Comparison of ENCODE assay signal across 25 mouse cellular contexts in genomic region chr17:50416538-50417113, GRCm38 (mm10).
DNase-seq lines count a peak whose midpoint lies in the region; ATAC-seq and TF ChIP-seq lines count a peak whose summit lies in the region.
"Had no signal": no experiment of that assay in that cellular context is flagged by ENCODE, and none has a peak within 500 bp of the region (broad histone marks: within the 10 kb centered on the region; RNA-seq: fewer than 3 reads in every experiment).

No protein-coding gene starts in this region.

- H3K27ac ChIP-seq in bone marrow macrophage, adult 2 months (ENCODE audit: insufficient read depth, low read depth, low read length) = peak overlapping the region; percentile 93
- no peak overlapping the region for H3K27ac ChIP-seq in midbrain, postnatal 0 days (ENCODE audit: low read depth, low read length)
- H3K27ac ChIP-seq: forebrain, embryonic 10.5 days; forebrain, embryonic 13.5 days; gastrocnemius, adult 2 months; heart, embryonic 15.5 days; hindbrain, embryonic 14.5 days; hindbrain, postnatal 0 days had no signal

- peak; percentile 19 for DNase-seq in heart, adult 11 months
- no peak for DNase-seq in heart, postnatal 14 days
- DNase-seq in MN1 (ENCODE audit: low spot score) = peak; percentile 12
- DNase-seq in midbrain, postnatal 0 days (ENCODE audit: low spot score) = no peak
- DNase-seq in adrenal gland, postnatal 14 days = no peak
- DNase-seq: adrenal gland, adult 2 months; adrenal gland, postnatal 25 days; cerebellum, adult 18-20 months; cerebellum, adult 9-10 months; cerebellum, postnatal 14 days; gastrocnemius, adult 2 months; gastrocnemius, postnatal 14 days; heart, adult 18-20 months; heart, postnatal 10 days; heart, postnatal 4 days; kidney, adult 18-20 months had no signal

- H3K36me3 ChIP-seq in midbrain, postnatal 0 days (ENCODE audit: insufficient read depth, low read length) = no peaks in the 10 kb centered on the region
- H3K36me3 ChIP-seq: forebrain, embryonic 10.5 days; G1E; heart, embryonic 12.5 days; heart, embryonic 15.5 days had no signal

- H3K4me3 ChIP-seq in bone marrow macrophage, adult 2 months (ENCODE audit: insufficient read depth, low read length) = no peak overlapping the region
- no peak overlapping the region for H3K4me3 ChIP-seq in midbrain, postnatal 0 days (ENCODE audit: low read depth, low read length)
- H3K4me3 ChIP-seq: forebrain, embryonic 10.5 days; forebrain, embryonic 13.5 days; gastrocnemius, adult 2 months; heart, embryonic 12.5 days; heart, embryonic 15.5 days had no signal

- WGBS in midbrain, postnatal 0 days = 72% methylated on average over 3 of the region's 3 CpGs

- ATAC-seq in midbrain, postnatal 0 days (ENCODE audit: low FRiP score) = no peak
- ATAC-seq: forebrain, embryonic 13.5 days; forebrain, embryonic 16.5 days; hindbrain, postnatal 0 days had no signal

- H3K9me3 ChIP-seq in midbrain, postnatal 0 days (ENCODE audit: low read length) = no peaks in the 10 kb centered on the region
- H3K9me3 ChIP-seq: heart, embryonic 15.5 days had no signal

- no peak for TF ChIP-seq POLR2A in bone marrow macrophage, adult 2 months (IDR thresholded peaks at IDR 0.05; ENCODE audit: borderline replicate concordance, low read depth, low read length)

- H3K9ac ChIP-seq in midbrain, postnatal 0 days (replicated peaks; ENCODE audit: low read length, poor library complexity, severe bottlenecking) = no peak overlapping the region
- H3K9ac ChIP-seq: forebrain, embryonic 13.5 days; heart, embryonic 12.5 days; heart, embryonic 15.5 days; hindbrain, embryonic 14.5 days had no signal

- peaks cover 16% of the 10 kb centered on the region for H3K4me1 ChIP-seq in bone marrow macrophage, adult 2 months (ENCODE audit: control insufficient read depth, insufficient read depth, low read length)
- H3K4me1 ChIP-seq in midbrain, postnatal 0 days (ENCODE audit: insufficient read depth, low read length) = no peaks in the 10 kb centered on the region
- H3K4me1 ChIP-seq: forebrain, embryonic 10.5 days; forebrain, embryonic 13.5 days; heart, embryonic 12.5 days; heart, embryonic 15.5 days had no signal

- H3K4me2 ChIP-seq in midbrain, postnatal 0 days (ENCODE audit: low read depth, low read length, poor library complexity, severe bottlenecking) = no peak overlapping the region
- H3K4me2 ChIP-seq: forebrain, embryonic 13.5 days; heart, embryonic 12.5 days; heart, embryonic 15.5 days; hindbrain, embryonic 14.5 days had no signal

- H3K27me3 ChIP-seq in midbrain, postnatal 0 days (ENCODE audit: insufficient read depth, low read length) = no peaks in the 10 kb centered on the region
- H3K27me3 ChIP-seq: forebrain, embryonic 13.5 days; heart, embryonic 15.5 days had no signal

- intact Hi-C loops in heart, postnatal 14 days (cut with DNase I) = loop anchor here (5.0 kb wide), 1 partner anchor 91 kb away; the partner anchor contains the start of gene Plcl2

- no peak for TF ChIP-seq CTCF in bone marrow macrophage, adult 2 months (IDR thresholded peaks at IDR 0.05; ENCODE audit: low read depth, low read length)
- TF ChIP-seq CTCF in midbrain, postnatal 0 days (IDR thresholded peaks at IDR 0.05) = no peak

Comparison
In these comparisons a context has a peak if more than half of its experiments do, and no peak if none do; other contexts are left out.
1. DNase-seq: peak in heart, adult 11 months (single experiment) and MN1 (single experiment); none in heart, postnatal 14 days (0 of 2), midbrain, postnatal 0 days (single experiment) and adrenal gland, postnatal 14 days (single experiment).